ENCODE assay signal across 19 mouse cellular contexts in the genomic region with DNA sequence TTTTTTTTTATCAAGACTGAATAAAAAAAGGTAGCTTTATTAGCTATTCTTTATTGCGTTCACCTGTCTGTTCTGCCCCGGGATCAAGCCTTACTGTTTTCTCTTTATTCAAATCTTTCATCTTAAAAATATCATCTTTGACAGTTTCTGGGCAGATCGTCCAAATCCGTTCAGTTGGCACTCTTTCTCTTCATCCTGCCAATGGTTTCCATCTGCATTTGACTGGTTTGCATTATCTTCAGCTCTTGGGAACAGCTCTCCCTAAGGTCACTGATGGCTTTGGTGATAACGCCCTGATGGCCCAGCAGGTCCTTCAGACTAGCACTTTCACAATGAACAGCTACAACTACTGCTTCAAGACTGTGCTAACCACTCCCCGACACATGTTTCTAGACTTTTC. TPM values are rescaled to one million over a fixed set of nuclear protein-coding genes. Genes with fewer than 3 reads are reported as not detected.
"Had no signal": no experiment of that assay in that cellular context is flagged by ENCODE, and none has a peak within 500 bp of the region (broad histone marks: within the 10 kb centered on the region; RNA-seq: fewer than 3 reads in every experiment).

No protein-coding gene starts in this region.

- H3K4me2 ChIP-seq: lung, embryonic 15.5 days; midbrain, embryonic 12.5 days; neural tube, embryonic 12.5 days; stomach, embryonic 15.5 days had no signal

- H3K27ac ChIP-seq: lung, embryonic 15.5 days; macrophage; midbrain, embryonic 12.5 days; neural tube, embryonic 12.5 days; stomach, embryonic 15.5 days; stomach, postnatal 0 days had no signal

- ATAC-seq: lung, postnatal 0 days; midbrain, embryonic 16.5 days had no signal

- H3K4me3 ChIP-seq: lung, embryonic 15.5 days; megakaryocyte, embryonic 14.5 days; midbrain, embryonic 12.5 days; neural tube, embryonic 12.5 days; stomach, embryonic 15.5 days had no signal

- H3K27me3 ChIP-seq: lung, embryonic 15.5 days; megakaryocyte, embryonic 14.5 days; midbrain, embryonic 12.5 days; neural tube, embryonic 12.5 days; stomach, embryonic 15.5 days had no signal

- H3K36me3 ChIP-seq: lung, embryonic 15.5 days; midbrain, embryonic 12.5 days; neural tube, embryonic 12.5 days; stomach, embryonic 15.5 days had no signal

- H3K4me1 ChIP-seq: megakaryocyte, embryonic 14.5 days; neural tube, embryonic 12.5 days; stomach, embryonic 15.5 days had no signal

- H3K9me3 ChIP-seq: lung, embryonic 15.5 days; megakaryocyte, embryonic 14.5 days; midbrain, embryonic 12.5 days; neural tube, embryonic 12.5 days; stomach, embryonic 15.5 days had no signal

- DNase-seq: lung, adult 2 months; lung, postnatal 14 days; lung, postnatal 36 days; midbrain, embryonic 14.5 days; right cerebral cortex, postnatal 14 days; thymus, adult 2 months; thymus, postnatal 25 days; thymus, postnatal 4 days had no signal

- H3K9ac ChIP-seq: lung, embryonic 15.5 days; midbrain, embryonic 12.5 days; neural tube, embryonic 12.5 days; stomach, embryonic 15.5 days had no signal

RNA-seq across cellular contexts. Expression of a gene that starts 35.1 kb away (rescaled TPM):
- total RNA-seq: megakaryocyte progenitor cell, adult 5-6 weeks had no signal
- polyA plus RNA-seq: testis, adult 2 months had no signal
